Mouse (Mus musculus) activated CD4-positive, CD25-positive, alpha-beta regulatory T cell (primary cell): ENCODE results near the gene Atpaf1. TPM values are rescaled to one million over a fixed set of nuclear protein-coding genes. Genes with fewer than 3 reads are reported as not detected.

Source experiments
- polyA plus RNA-seq, 2 experiments: library from polyadenylated mRNA; unstranded; fragments of 100-300 nt; shearing (Covaris generic); gene quantifications; one replicate each; pipeline ENCODE4 v1.2.1; 2017

Atpaf1 gene
- polyA plus RNA-seq = 10 to 100 TPM; 30.4 to 31.9 TPM

DNA sequence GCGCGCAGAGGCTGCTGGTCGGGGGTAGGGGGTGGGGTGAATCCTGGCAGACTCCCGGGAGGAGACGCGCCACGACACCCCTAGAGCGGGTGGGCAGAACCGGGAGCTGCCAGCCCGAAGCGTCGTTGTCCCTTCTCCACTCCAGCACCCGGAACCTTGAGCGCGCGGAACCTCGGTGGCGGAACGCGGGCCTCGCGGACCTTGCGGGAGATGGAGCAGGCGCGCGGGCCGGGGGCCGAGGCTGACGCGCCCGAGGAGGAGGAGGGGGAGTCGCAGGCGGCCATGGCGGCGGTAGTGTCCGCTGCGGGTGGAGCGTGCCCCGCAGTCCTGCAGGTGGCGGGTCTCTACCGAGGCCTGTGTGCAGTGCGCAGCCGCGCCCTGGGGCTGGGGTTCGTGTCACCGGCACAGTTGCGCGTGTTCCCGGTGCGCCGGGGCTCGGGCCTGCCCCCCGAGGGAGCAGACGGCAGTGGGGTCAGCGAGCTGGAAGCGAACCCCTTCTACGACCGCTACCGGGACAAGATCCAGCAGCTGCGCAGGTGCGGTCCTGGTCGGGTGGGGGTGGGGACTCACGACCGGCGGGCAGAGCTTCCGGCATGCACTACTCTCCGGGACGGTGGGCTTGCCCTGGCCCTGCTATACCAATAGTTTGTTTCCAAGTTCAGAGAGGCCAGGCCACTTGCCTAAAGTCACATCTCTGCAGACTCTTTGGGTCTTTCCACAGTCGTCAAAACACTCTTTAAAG, at the start of gene Atpaf1:
Gene Atpaf1 (plus strand): TSS at position 44 of the 742 bp plus-strand sequence.

GRCm38 (mm10) chr4:115737551-115738041, 47.0 kb upstream of the Atpaf1 start, which contains the start of gene Efcab14:
Gene Efcab14 (plus strand): TSS chr4:115737744.

GRCm38 (mm10) chr4:115780918-115781317, 3.7 kb upstream of the Atpaf1 start, which contains the start of gene Tex38:
Gene Tex38 (minus strand): TSS chr4:115781018.

DNA sequence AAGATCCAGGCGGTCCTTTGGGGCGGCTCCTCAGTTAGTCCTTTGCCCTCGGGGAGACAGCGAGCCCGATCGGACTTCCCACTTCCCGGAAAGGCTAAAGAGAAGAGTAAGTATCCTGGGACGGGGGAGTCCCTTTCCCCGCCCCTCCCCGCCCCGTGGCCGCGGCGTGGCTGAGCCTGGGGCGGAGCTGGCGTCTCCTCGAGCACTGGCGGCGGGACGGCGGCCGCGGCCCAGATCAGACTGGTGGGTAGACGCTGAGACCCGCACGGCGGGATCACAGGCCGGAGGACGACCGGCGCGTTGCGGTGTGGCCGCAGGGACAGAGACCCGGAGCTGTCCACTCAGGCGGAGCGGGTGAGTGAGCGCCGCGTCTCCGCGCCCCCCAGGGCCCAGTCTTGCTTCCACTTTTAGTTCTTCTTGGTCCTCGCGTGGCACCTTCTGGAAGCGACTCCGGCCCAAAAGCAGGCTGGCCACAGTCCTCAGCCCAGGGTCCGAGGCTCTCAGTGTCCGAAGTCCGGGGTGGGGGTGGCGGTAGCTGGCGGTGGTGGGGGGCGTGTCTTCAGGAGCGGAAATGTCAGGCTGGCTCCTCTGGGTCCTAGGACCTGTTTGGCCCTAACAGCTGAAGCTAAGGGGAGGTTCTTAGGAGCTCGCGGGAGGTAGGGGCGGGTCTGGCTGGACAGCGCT, 43.4 kb downstream of the Atpaf1 start, which contains the start of gene Mob3c:
Gene Mob3c (plus strand): TSS at position 205 of the 684 bp plus-strand sequence.

GRCm38 (mm10) chr4:115838696-115839641, 54.4 kb downstream of the Atpaf1 start, which contains the start of gene Mknk1:
Gene Mknk1 (plus strand): TSS chr4:115839198.

Other genes with a start within 250 kb of the Atpaf1 start
- not detected for gene Cyp4a31, start 221.2 kb upstream of the Atpaf1 start, polyA plus RNA-seq
- gene Cyp4a32, start 183.8 kb upstream of the Atpaf1 start, polyA plus RNA-seq = not detected
- not detected for gene Cyp4b1, start 137.1 kb upstream of the Atpaf1 start, polyA plus RNA-seq
- 10 to 100 TPM; 49.0 to 54.1 TPM for gene Efcab14, start 47.1 kb upstream of the Atpaf1 start, polyA plus RNA-seq
- gene Tex38, start 3.8 kb upstream of the Atpaf1 start, polyA plus RNA-seq = under 1 TPM in 1 of 2 experiments, not detected in 1; 0.37 TPM
- 10 to 100 TPM; 26.9 to 27.0 TPM for gene Mob3c, start 43.3 kb downstream of the Atpaf1 start, polyA plus RNA-seq
- 10 to 100 TPM; 40.0 to 48.2 TPM for gene Mknk1, start 54.4 kb downstream of the Atpaf1 start, polyA plus RNA-seq
- gene Kncn, start 99.6 kb downstream of the Atpaf1 start, polyA plus RNA-seq = under 1 TPM in 1 of 2 experiments, not detected in 1; 0.61 TPM
- under 1 TPM in 1 of 2 experiments, not detected in 1; 0.21 TPM for gene 6430628N08Rik, start 105.9 kb downstream of the Atpaf1 start, polyA plus RNA-seq
- under 1 TPM; 0.02 to 0.05 TPM for gene Dmbx1, start 155.1 kb downstream of the Atpaf1 start, polyA plus RNA-seq
- 100 to 1,000 TPM; 122 to 138 TPM for gene Faah, start 233.1 kb downstream of the Atpaf1 start, polyA plus RNA-seq